In the genomic region with DNA sequence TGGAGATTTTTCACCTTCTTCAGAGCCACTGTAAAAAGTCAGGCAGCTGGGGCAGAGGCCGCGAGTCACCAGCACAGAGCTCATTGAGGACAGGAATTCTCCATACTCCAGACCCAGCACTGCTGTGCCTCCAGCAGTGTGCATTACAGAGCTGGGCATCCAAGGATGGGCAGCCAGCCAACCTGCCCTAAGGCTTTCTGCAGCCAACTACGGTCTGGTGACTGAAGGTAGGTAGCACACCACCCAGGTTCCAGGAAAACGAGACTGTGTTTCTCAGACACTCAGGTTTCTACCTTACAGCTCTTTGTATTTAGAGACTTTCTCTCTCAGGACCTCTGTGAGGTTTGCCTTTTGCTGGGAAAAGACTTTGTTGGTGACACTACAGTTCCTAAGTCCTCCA, we compare ENCODE assay signal across 13 mouse cellular contexts. TPM values are rescaled to one million over a fixed set of nuclear protein-coding genes. Genes with fewer than 3 reads are reported as not detected.
DNase-seq lines count a peak whose midpoint lies in the region; ATAC-seq and TF ChIP-seq lines count a peak whose summit lies in the region.
"Had no signal": no experiment of that assay in that cellular context is flagged by ENCODE, and none has a peak within 500 bp of the region (broad histone marks: within the 10 kb centered on the region; RNA-seq: fewer than 3 reads in every experiment).

No protein-coding gene starts in this region.

- no peak overlapping the region for H3K4me2 ChIP-seq in kidney, embryonic 14.5 days (replicated peaks; ENCODE audit: low read depth, low read length)
- H3K4me2 ChIP-seq: heart, embryonic 15.5 days; liver, embryonic 11.5 days had no signal

- H3K36me3 ChIP-seq in kidney, adult 2 months (ENCODE audit: control insufficient read depth, insufficient read depth, low read length): no peaks in the 10 kb centered on the region
- no peaks in the 10 kb centered on the region for H3K36me3 ChIP-seq in kidney, embryonic 14.5 days (ENCODE audit: control insufficient read depth, insufficient read depth, low read length)
- peaks cover 20% of the 10 kb centered on the region for H3K36me3 ChIP-seq in heart, embryonic 10.5 days
- H3K36me3 ChIP-seq: heart, embryonic 15.5 days had no signal

- no peak overlapping the region for H3K4me3 ChIP-seq in kidney, adult 2 months (ENCODE audit: insufficient read depth, low read depth, low read length)
- no peak overlapping the region for H3K4me3 ChIP-seq in kidney, embryonic 14.5 days (ENCODE audit: low read length)
- no peak overlapping the region for H3K4me3 ChIP-seq in heart, embryonic 10.5 days
- H3K4me3 ChIP-seq: heart, embryonic 15.5 days had no signal

- TF ChIP-seq POLR2A in kidney, adult 2 months (IDR thresholded peaks at IDR 0.05; ENCODE audit: low read depth, low read length): no peak

- ATAC-seq in kidney, embryonic 14.5 days (ENCODE audit: low FRiP score, low TSS enrichment): no peak

- no peaks in the 10 kb centered on the region for H3K4me1 ChIP-seq in kidney, adult 2 months (ENCODE audit: control insufficient read depth, insufficient read depth, low read length)
- H3K4me1 ChIP-seq in kidney, embryonic 14.5 days (ENCODE audit: control insufficient read depth, insufficient read depth, low read length): no peaks in the 10 kb centered on the region
- peaks cover 15% of the 10 kb centered on the region for H3K4me1 ChIP-seq in heart, embryonic 10.5 days
- H3K4me1 ChIP-seq: heart, embryonic 15.5 days had no signal

- 59% methylated on average over 4 of the region's 4 CpGs for WGBS in kidney, adult 2 months
- 76% methylated on average over 4 of the region's 4 CpGs for WGBS in kidney, embryonic 14.5 days
- 70% methylated on average over 4 of the region's 4 CpGs for WGBS in heart, embryonic 10.5 days

- no peak overlapping the region for H3K27ac ChIP-seq in kidney, adult 2 months (ENCODE audit: insufficient read depth, low read depth, low read length)
- no peak overlapping the region for H3K27ac ChIP-seq in kidney, embryonic 14.5 days (ENCODE audit: low read depth, low read length)
- no peak overlapping the region for H3K27ac ChIP-seq in heart, embryonic 10.5 days
- H3K27ac ChIP-seq: heart, embryonic 15.5 days had no signal

- no peaks in the 10 kb centered on the region for H3K9me3 ChIP-seq in kidney, embryonic 14.5 days (ENCODE audit: control insufficient read depth, low read length)
- H3K9me3 ChIP-seq in heart, embryonic 10.5 days: no peaks in the 10 kb centered on the region
- H3K9me3 ChIP-seq: heart, embryonic 15.5 days had no signal

- H3K27me3 ChIP-seq in kidney, adult 2 months (replicated peaks; ENCODE audit: control insufficient read depth, insufficient read depth, low read length): no peaks in the 10 kb centered on the region
- H3K27me3 ChIP-seq in kidney, embryonic 14.5 days (ENCODE audit: control insufficient read depth, insufficient read depth, low read length): 0 out of 2 replicates have a peak, but pooled peaks cover 3% of the 10 kb centered on the region
- H3K27me3 ChIP-seq in heart, embryonic 10.5 days (ENCODE audit: insufficient read depth, poor library complexity, severe bottlenecking): peaks cover 85% of the 10 kb centered on the region

- DNase-seq in cerebellum, adult 11 months: peak; percentile 48
- no peak for DNase-seq in cerebellum, adult 11-12 months
- DNase-seq in kidney, adult 2 months: peak; percentile 20
- peak; percentile 37 to 57 for DNase-seq in cerebellum, adult 18-20 months
- peak; percentile 42 for DNase-seq in kidney, postnatal 10 days
- no peak for DNase-seq in heart, embryonic 10.5 days (ENCODE audit: low spot score)
- no peak for DNase-seq in gastrocnemius, adult 8-10 months (ENCODE audit: low spot score in 2 of 2)
- DNase-seq: thymus, postnatal 14 days had no signal

- no peak for TF ChIP-seq CTCF in kidney, adult 2 months (conservative IDR thresholded peaks at IDR 0.05; ENCODE audit: insufficient read depth, insufficient read length, low read depth, low read length)

- H3K9ac ChIP-seq in kidney, embryonic 14.5 days (ENCODE audit: low read depth, low read length): no peak overlapping the region
- H3K9ac ChIP-seq: heart, embryonic 15.5 days had no signal

RNA-seq across cellular contexts. Expression of a gene that starts 24.3 kb away (rescaled TPM):
- polyA plus RNA-seq in kidney, adult 2 months (2012; rRNA removed): 0.04 and 0.06 TPM in 2 replicates
- 0.19 and 0.27 TPM in 2 replicates for polyA plus RNA-seq in kidney, embryonic 14.5 days (2014; fragmentation: Nextera tagmentation; extraction: Ambion mirVana)
- 0.17 and 0.45 TPM in 2 replicates for polyA plus RNA-seq in heart, embryonic 10.5 days (2016; fragmentation: Nextera tagmentation; extraction: Ambion mirVana)
- total RNA-seq in gastrocnemius, adult 8-10 months (2022): not detected
- total RNA-seq: gastrocnemius, postnatal 14 days; monocyte, adult 5-6 weeks had no signal

Comparison
In these comparisons a context has a peak if more than half of its experiments do, and no peak if none do; other contexts are left out.
1. DNase-seq: peak in cerebellum, adult 11 months (single experiment), kidney, adult 2 months (single experiment), cerebellum, adult 18-20 months (2 of 2) and kidney, postnatal 10 days (single experiment); none in cerebellum, adult 11-12 months (single experiment), heart, embryonic 10.5 days (single experiment) and gastrocnemius, adult 8-10 months (0 of 2).